In the genomic region with DNA sequence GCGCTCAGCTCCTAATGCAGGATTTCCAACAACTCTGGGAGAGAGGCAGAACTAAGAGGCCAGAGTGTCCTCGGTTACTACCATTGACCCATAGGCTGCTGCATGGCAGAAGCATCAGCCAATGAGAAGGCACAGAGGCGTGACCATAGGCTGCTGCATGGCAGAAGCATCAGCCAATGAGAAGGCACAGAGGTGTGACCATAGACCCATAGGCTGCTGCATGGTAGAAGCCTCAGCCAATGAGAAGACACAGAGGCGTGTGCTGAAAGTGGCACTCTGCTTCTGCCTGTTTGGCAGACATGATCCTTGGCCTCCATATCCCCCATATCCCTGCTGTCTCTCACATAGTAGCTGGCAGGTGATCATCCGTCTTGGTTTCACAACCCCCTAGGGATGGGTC, we compare ENCODE assay signal across 8 mouse cellular contexts.
DNase-seq lines count a peak whose midpoint lies in the region; ATAC-seq and TF ChIP-seq lines count a peak whose summit lies in the region.

No protein-coding gene starts in this region.

- H3K4me3 ChIP-seq in heart, embryonic 16.5 days (ENCODE audit: low read length) = no peak overlapping the region
- no peak overlapping the region for H3K4me3 ChIP-seq in intestine, postnatal 0 days (ENCODE audit: low read depth, low read length)
- H3K4me3 ChIP-seq in midbrain, postnatal 0 days (ENCODE audit: low read depth, low read length) = no peak overlapping the region

- H3K4me2 ChIP-seq in heart, embryonic 16.5 days (ENCODE audit: low read depth, low read length) = no peak overlapping the region
- H3K4me2 ChIP-seq in intestine, postnatal 0 days (replicated peaks; ENCODE audit: low read depth) = no peak overlapping the region
- H3K4me2 ChIP-seq in midbrain, postnatal 0 days (ENCODE audit: low read depth, low read length, poor library complexity, severe bottlenecking) = no peak overlapping the region

- H3K4me1 ChIP-seq in heart, embryonic 16.5 days (ENCODE audit: control insufficient read depth, insufficient read depth, low read length) = no peaks in the 10 kb centered on the region
- no peaks in the 10 kb centered on the region for H3K4me1 ChIP-seq in intestine, postnatal 0 days (replicated peaks; ENCODE audit: control insufficient read depth, insufficient read depth, low read length)
- H3K4me1 ChIP-seq in midbrain, postnatal 0 days (ENCODE audit: insufficient read depth, low read length) = no peaks in the 10 kb centered on the region

- peaks cover 4% of the 10 kb centered on the region; the same call in 1 of the 2 replicates for H3K36me3 ChIP-seq in heart, embryonic 16.5 days (ENCODE audit: control insufficient read depth, insufficient read depth)
- peaks cover 11% of the 10 kb centered on the region; the same call in 1 of the 2 replicates for H3K36me3 ChIP-seq in intestine, postnatal 0 days (ENCODE audit: control insufficient read depth, insufficient read depth)
- H3K36me3 ChIP-seq in midbrain, postnatal 0 days (ENCODE audit: insufficient read depth, low read length) = no peaks in the 10 kb centered on the region

- H3K9ac ChIP-seq in heart, embryonic 16.5 days (ENCODE audit: low read length) = no peak overlapping the region
- H3K9ac ChIP-seq in intestine, postnatal 0 days (ENCODE audit: low read depth, low read length) = no peak overlapping the region
- H3K9ac ChIP-seq in midbrain, postnatal 0 days (replicated peaks; ENCODE audit: low read length, poor library complexity, severe bottlenecking) = no peak overlapping the region

- WGBS in heart, embryonic 16.5 days = 74% methylated on average over 5 of the region's 5 CpGs
- 79% methylated on average over 5 of the region's 5 CpGs for WGBS in intestine, postnatal 0 days
- WGBS in midbrain, postnatal 0 days = 71% methylated on average over 5 of the region's 5 CpGs

- no peaks in the 10 kb centered on the region for H3K27me3 ChIP-seq in heart, embryonic 16.5 days (ENCODE audit: control insufficient read depth, insufficient read depth, low read length)
- H3K27me3 ChIP-seq in intestine, postnatal 0 days (replicated peaks; ENCODE audit: control insufficient read depth, insufficient read depth, low read length) = no peaks in the 10 kb centered on the region
- no peaks in the 10 kb centered on the region for H3K27me3 ChIP-seq in midbrain, postnatal 0 days (ENCODE audit: insufficient read depth, low read length)

- no peak for TF ChIP-seq CTCF in intestine, postnatal 0 days (IDR thresholded peaks at IDR 0.05; ENCODE audit: low read depth)
- no peak for TF ChIP-seq CTCF in midbrain, postnatal 0 days (IDR thresholded peaks at IDR 0.05)

- peak; percentile 67 for ATAC-seq in heart, embryonic 16.5 days (replicated peaks; ENCODE audit: extremely low read depth, insufficient read depth, low FRiP score)
- peak; percentile 58; the same call in 1 of the 2 replicates for ATAC-seq in intestine, postnatal 0 days
- ATAC-seq in midbrain, postnatal 0 days (ENCODE audit: low FRiP score) = peak; percentile 80

- no peak for DNase-seq in heart, adult 8-10 months (ENCODE audit: low spot score)
- peak; percentile 81 for DNase-seq in brain, adult 2 months (ENCODE audit: low read depth, low spot score)
- DNase-seq in midbrain, postnatal 0 days (ENCODE audit: low spot score) = peak; percentile 59
- DNase-seq in B cell, adult 2 months = no peak
- no peak for DNase-seq in urinary bladder, postnatal 10 days (ENCODE audit: low spot score)
- no peak for DNase-seq in cerebellum, adult 11-12 months

- H3K27ac ChIP-seq in heart, embryonic 16.5 days (ENCODE audit: low read length) = no peak overlapping the region
- H3K27ac ChIP-seq in intestine, postnatal 0 days (ENCODE audit: low read depth, low read length) = no peak overlapping the region
- H3K27ac ChIP-seq in midbrain, postnatal 0 days (ENCODE audit: low read depth, low read length) = no peak overlapping the region

- H3K9me3 ChIP-seq in heart, embryonic 16.5 days (replicated peaks; ENCODE audit: control insufficient read depth, low read length) = no peaks in the 10 kb centered on the region
- no peaks in the 10 kb centered on the region for H3K9me3 ChIP-seq in intestine, postnatal 0 days (ENCODE audit: control insufficient read depth)
- H3K9me3 ChIP-seq in midbrain, postnatal 0 days (ENCODE audit: low read length) = no peaks in the 10 kb centered on the region

Comparison
In these comparisons a context has a peak if more than half of its experiments do, and no peak if none do; other contexts are left out.
1. DNase-seq: peak in brain, adult 2 months (single experiment) and midbrain, postnatal 0 days (single experiment); none in heart, adult 8-10 months (single experiment), B cell, adult 2 months (0 of 2), urinary bladder, postnatal 10 days (single experiment) and cerebellum, adult 11-12 months (single experiment).
2. Peak in every context shown above with its lines, with median percentiles within 50 percentile points of each other: ATAC-seq.